Mouse (Mus musculus): ENCODE data around the gene Pla2g4f. TPM values are rescaled to one million over a fixed set of nuclear protein-coding genes. Genes with fewer than 3 reads are reported as not detected.

Gene Pla2g4f
- polyA plus RNA-seq, 1 experiment from 2014 or later, result not detected

DNA sequence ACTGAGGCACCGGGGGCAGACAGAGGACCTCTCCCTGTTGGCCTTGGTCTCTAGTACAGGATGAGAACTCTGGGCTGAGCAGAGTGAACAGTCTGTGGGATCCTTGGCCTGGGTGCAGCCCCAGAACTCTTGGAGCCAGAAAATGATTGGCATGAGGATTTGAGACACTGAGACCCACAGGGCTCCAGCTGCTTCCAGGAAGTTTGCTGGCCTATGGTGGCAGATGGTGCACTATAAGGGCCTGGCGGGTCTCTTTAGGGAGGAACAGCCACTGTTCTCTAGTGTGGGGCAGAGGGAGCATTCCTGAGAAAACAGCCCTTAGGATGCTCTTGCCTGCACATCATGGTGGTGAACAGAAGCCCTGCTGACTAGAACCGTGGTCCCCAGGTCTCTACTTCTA, 25.6 kb downstream of the Pla2g4f start:
- Histone ChIP-seq H3K27me3 (ENCODE audit: control insufficient read depth, insufficient read depth, low read length) (no peaks in the 10 kb centered on the region), H3K27ac (ENCODE audit: low read depth, low read length) (no peak overlapping the region), H3K4me1 (replicated peaks; ENCODE audit: control insufficient read depth, insufficient read depth, low read length) (no peaks in the 10 kb centered on the region), H3K9ac (ENCODE audit: low read depth, low read length) (no peak overlapping the region), H3K36me3 (ENCODE audit: control insufficient read depth, insufficient read depth, low read length) (no peaks in the 10 kb centered on the region), H3K4me3 (ENCODE audit: low read depth, low read length) (no peak overlapping the region), H3K4me2 (replicated peaks; ENCODE audit: low read depth, low read length) (no peak overlapping the region), H3K9me3 (ENCODE audit: control insufficient read depth, low read length) (no peaks in the 10 kb centered on the region)
- no peak for DNase-seq (ENCODE audit: low spot score)
- 81% methylated on average over 3 of the region's 3 CpGs for WGBS
- ATAC-seq (ENCODE audit: low FRiP score), result no peak

DNA sequence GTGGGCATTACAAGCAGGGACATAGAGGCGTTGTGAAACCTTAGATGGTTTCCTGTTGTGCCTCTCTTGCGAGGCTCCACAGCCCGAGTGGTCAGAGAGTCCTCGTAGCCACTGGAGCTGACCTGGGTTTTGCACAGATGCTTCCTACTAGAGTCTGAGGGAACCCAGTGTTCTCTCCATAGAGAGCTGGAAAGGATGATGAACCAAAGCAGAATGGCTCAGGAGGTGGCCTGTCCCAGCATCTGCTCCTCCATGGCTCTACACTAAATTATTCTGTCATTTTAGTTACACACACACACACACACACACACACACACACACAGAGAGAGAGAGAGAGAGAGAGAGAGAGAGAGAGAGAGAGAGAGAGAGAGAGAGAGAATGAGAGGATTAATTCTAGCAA, 28.3 kb downstream of the Pla2g4f start:
- Histone ChIP-seq H3K4me2 (replicated peaks; ENCODE audit: low read depth, low read length) (no peak overlapping the region), H3K27me3 (ENCODE audit: control insufficient read depth, insufficient read depth, low read length) (no peaks in the 10 kb centered on the region), H3K27ac (ENCODE audit: low read depth, low read length) (no peak overlapping the region), H3K36me3 (ENCODE audit: control insufficient read depth, insufficient read depth, low read length) (no peaks in the 10 kb centered on the region), H3K9ac (ENCODE audit: low read depth, low read length) (no peak overlapping the region), H3K4me3 (ENCODE audit: low read depth, low read length) (no peak overlapping the region), H3K4me1 (replicated peaks; ENCODE audit: control insufficient read depth, insufficient read depth, low read length) (no peaks in the 10 kb centered on the region), H3K9me3 (ENCODE audit: control insufficient read depth, low read length) (no peaks in the 10 kb centered on the region)
- no peak for ATAC-seq (ENCODE audit: low FRiP score)
- no peak for DNase-seq (ENCODE audit: low spot score)
- WGBS, result 84% methylated on average over 4 of the region's 4 CpGs

DNA sequence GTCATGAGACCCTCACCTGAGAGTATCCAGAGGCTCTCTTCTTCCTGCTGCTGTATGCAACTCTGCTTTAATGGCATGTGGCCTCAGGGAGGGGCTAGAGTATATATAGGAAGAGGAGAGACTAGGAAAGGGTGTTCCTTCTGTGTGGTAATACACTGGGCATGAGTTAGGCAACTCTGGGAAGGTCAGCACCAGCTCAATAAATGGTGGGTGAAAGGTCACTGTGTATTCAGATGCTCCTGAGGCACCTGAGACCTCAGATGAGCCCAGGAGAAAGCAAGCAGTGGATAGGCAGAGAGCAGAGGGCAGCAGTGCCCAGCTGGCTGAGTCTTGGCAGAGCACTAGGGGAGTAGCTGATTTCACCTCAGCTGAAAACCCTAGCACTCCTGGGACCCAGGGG, 29.3 kb downstream of the Pla2g4f start:
- no peak for ATAC-seq (ENCODE audit: low FRiP score)

DNA sequence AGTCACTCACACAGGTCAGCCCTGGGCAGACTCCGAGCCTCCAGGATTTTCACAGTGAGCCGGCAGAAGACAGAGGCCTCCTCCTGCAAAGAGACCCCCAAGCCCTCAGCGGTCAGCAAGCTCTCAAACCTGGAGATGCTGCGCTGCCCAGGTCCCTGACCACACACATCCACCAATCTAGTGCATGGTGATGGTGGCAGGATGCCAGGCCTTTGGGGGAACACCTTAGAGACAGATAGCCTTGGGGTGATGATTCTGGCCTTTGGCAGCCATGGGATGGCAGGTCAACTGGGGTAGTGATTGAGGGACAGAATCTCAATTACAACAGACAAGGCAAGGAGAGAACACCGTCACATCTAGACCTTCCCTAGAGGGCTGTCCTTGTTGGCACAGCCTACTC, 29.9 kb downstream of the Pla2g4f start:
- DNase-seq (ENCODE audit: low spot score) (no peak), ATAC-seq (ENCODE audit: low FRiP score) (no peak)
- 82% methylated on average over 5 of the region's 5 CpGs for whole genome bisulfite sequencing
- Histone ChIP-seq H3K4me3 (ENCODE audit: low read depth, low read length) (no peak overlapping the region), H3K9ac (ENCODE audit: low read depth, low read length) (no peak overlapping the region), H3K9me3 (ENCODE audit: control insufficient read depth, low read length) (no peaks in the 10 kb centered on the region), H3K36me3 (ENCODE audit: control insufficient read depth, insufficient read depth, low read length) (no peaks in the 10 kb centered on the region), H3K4me1 (replicated peaks; ENCODE audit: control insufficient read depth, insufficient read depth, low read length) (no peaks in the 10 kb centered on the region), H3K27ac (ENCODE audit: low read depth, low read length) (no peak overlapping the region), H3K4me2 (replicated peaks; ENCODE audit: low read depth, low read length) (no peak overlapping the region), H3K27me3 (ENCODE audit: control insufficient read depth, insufficient read depth, low read length) (no peaks in the 10 kb centered on the region)

More for the DNA sequence above, 29.3 kb downstream of the Pla2g4f start:
- Histone ChIP-seq H3K9ac (ENCODE audit: low read depth, low read length) (no peak overlapping the region), H3K4me2 (replicated peaks; ENCODE audit: low read depth, low read length) (no peak overlapping the region), H3K27ac (ENCODE audit: low read depth, low read length) (no peak overlapping the region), H3K36me3 (ENCODE audit: control insufficient read depth, insufficient read depth, low read length) (no peaks in the 10 kb centered on the region), H3K4me3 (ENCODE audit: low read depth, low read length) (no peak overlapping the region), H3K4me1 (replicated peaks; ENCODE audit: control insufficient read depth, insufficient read depth, low read length) (no peaks in the 10 kb centered on the region), H3K27me3 (ENCODE audit: control insufficient read depth, insufficient read depth, low read length) (no peaks in the 10 kb centered on the region), H3K9me3 (ENCODE audit: control insufficient read depth, low read length) (no peaks in the 10 kb centered on the region)
- no peak for DNase-seq (ENCODE audit: low spot score)

DNA sequence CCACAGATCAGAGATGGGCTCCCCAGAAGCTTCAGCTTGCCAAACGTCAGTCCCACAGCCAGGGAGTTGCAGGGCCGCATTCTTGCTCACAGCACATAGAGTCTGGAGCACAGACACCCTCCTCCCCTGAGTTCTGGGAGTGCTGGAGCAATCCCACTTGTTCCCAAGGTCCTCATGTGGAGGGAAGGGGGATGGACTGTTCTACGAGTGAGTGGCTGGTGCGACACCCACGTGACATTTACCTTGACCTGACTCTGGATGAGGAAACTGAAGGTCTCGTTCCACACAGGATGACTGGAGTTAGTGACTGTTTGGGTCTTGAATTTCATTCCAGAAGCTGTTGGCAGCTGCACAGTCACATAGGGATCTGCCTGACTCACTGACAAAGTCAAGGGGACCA, 30.4 kb downstream of the Pla2g4f start:
- Histone ChIP-seq H3K27ac (ENCODE audit: low read depth, low read length) (no peak overlapping the region), H3K9me3 (ENCODE audit: control insufficient read depth, low read length) (no peaks in the 10 kb centered on the region), H3K4me1 (replicated peaks; ENCODE audit: control insufficient read depth, insufficient read depth, low read length) (no peaks in the 10 kb centered on the region), H3K4me2 (replicated peaks; ENCODE audit: low read depth, low read length) (no peak overlapping the region), H3K4me3 (ENCODE audit: low read depth, low read length) (no peak overlapping the region), H3K36me3 (ENCODE audit: control insufficient read depth, insufficient read depth, low read length) (no peaks in the 10 kb centered on the region), H3K9ac (ENCODE audit: low read depth, low read length) (no peak overlapping the region), H3K27me3 (ENCODE audit: control insufficient read depth, insufficient read depth, low read length) (no peaks in the 10 kb centered on the region)
- DNase-seq (ENCODE audit: low spot score), result no peak
- ATAC-seq (ENCODE audit: low FRiP score), result no peak
- 60% methylated on average over 6 of the region's 6 CpGs for WGBS

DNA sequence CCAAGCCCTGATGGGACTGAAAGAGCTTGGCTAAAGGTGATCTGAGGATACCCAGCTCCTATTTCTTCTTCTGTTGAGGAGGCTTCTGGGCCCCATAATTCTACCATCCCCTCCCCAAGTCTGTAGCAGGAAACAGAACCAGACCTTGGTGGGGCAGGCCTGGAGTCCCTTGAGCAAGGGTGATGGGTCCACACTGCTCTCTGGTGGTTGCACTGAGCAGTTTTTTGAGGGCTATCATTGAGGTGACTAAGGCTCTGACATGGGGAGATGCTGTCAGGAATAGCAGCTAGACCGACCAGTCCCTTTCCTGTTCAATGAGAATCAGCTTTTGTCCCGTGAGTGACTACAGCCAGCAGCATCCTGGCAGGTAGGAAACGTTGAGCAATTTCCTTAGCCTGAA, 32.7 kb downstream of the Pla2g4f start:
- Histone ChIP-seq H3K27ac (ENCODE audit: low read depth, low read length) (no peak overlapping the region), H3K4me3 (ENCODE audit: low read depth, low read length) (no peak overlapping the region), H3K27me3 (ENCODE audit: control insufficient read depth, insufficient read depth, low read length) (no peaks in the 10 kb centered on the region), H3K36me3 (ENCODE audit: control insufficient read depth, insufficient read depth, low read length) (no peaks in the 10 kb centered on the region), H3K4me1 (replicated peaks; ENCODE audit: control insufficient read depth, insufficient read depth, low read length) (no peaks in the 10 kb centered on the region), H3K9ac (ENCODE audit: low read depth, low read length) (no peak overlapping the region), H3K9me3 (ENCODE audit: control insufficient read depth, low read length) (no peaks in the 10 kb centered on the region), H3K4me2 (replicated peaks; ENCODE audit: low read depth, low read length) (no peak overlapping the region)
- DNase-seq (ENCODE audit: low spot score), result no peak
- WGBS, result 63% methylated on average over 3 of the region's 3 CpGs
- no peak for ATAC-seq (ENCODE audit: low FRiP score)

DNA sequence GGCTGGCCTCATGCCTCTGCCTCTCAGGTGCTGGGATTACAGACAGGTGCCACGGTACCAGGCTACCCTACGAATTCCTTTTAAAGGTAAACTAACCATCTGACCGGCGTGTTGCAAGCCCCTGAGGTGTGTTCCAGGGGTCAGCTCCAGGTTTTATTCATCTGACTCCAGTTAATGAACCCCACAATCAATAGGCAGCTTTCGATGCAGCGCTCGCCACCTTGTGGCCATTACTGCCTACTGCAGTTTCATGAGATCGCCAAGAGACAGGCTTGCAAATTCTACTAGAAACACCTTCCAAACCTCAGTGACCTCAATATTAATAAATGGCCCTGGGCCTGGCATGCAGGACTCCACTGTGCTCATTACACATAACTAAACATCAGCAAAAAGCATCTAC, 34.0 kb downstream of the Pla2g4f start:
- H3K27ac ChIP-seq (ENCODE audit: low read depth, low read length), result no peak overlapping the region
- H3K4me3 ChIP-seq (ENCODE audit: low read depth, low read length), result no peak overlapping the region
- 20% methylated on average over 8 of the region's 8 CpGs for WGBS
- no peak for ATAC-seq (ENCODE audit: low FRiP score)
- H3K9me3 ChIP-seq (ENCODE audit: control insufficient read depth, low read length), result no peaks in the 10 kb centered on the region
- no peak overlapping the region for H3K4me2 ChIP-seq (replicated peaks; ENCODE audit: low read depth, low read length)
- no peaks in the 10 kb centered on the region for H3K36me3 ChIP-seq (ENCODE audit: control insufficient read depth, insufficient read depth, low read length)
- H3K4me1 ChIP-seq (replicated peaks; ENCODE audit: control insufficient read depth, insufficient read depth, low read length), result no peaks in the 10 kb centered on the region
- no peaks in the 10 kb centered on the region for H3K27me3 ChIP-seq (ENCODE audit: control insufficient read depth, insufficient read depth, low read length)
- peak; percentile 75 for DNase-seq (ENCODE audit: low spot score)
- H3K9ac ChIP-seq (ENCODE audit: low read depth, low read length), result no peak overlapping the region

DNA sequence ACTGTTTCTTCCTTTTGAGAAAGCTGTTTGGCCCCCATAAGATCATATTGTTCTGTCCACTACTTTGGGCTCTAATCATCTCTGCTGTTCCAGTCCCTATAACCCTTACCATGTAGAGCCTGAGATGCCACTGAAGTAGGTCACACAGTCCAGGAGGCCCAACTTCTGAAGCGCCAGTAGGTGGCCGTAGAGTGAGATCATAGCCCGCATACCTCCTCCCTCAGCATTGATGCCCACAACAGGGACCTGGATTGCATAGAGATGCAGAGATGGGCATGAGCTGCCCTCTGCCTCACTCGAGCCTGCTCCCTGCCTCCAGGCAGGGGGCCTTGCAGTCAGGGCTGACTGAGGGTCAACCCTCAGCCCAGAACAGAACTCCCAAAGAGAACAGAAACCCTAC, 37.0 kb downstream of the Pla2g4f start:
- Histone ChIP-seq H3K4me2 (replicated peaks; ENCODE audit: low read depth, low read length) (no peak overlapping the region), H3K27ac (ENCODE audit: low read depth, low read length) (no peak overlapping the region), H3K9ac (ENCODE audit: low read depth, low read length) (no peak overlapping the region), H3K36me3 (ENCODE audit: control insufficient read depth, insufficient read depth, low read length) (no peaks in the 10 kb centered on the region), H3K4me3 (ENCODE audit: low read depth, low read length) (no peak overlapping the region), H3K27me3 (ENCODE audit: control insufficient read depth, insufficient read depth, low read length) (no peaks in the 10 kb centered on the region), H3K4me1 (replicated peaks; ENCODE audit: control insufficient read depth, insufficient read depth, low read length) (no peaks in the 10 kb centered on the region), H3K9me3 (ENCODE audit: control insufficient read depth, low read length) (no peaks in the 10 kb centered on the region)
- no peak for DNase-seq (ENCODE audit: low spot score)
- no peak for ATAC-seq (ENCODE audit: low FRiP score)
- 73% methylated on average over 4 of the region's 4 CpGs for WGBS

DNA sequence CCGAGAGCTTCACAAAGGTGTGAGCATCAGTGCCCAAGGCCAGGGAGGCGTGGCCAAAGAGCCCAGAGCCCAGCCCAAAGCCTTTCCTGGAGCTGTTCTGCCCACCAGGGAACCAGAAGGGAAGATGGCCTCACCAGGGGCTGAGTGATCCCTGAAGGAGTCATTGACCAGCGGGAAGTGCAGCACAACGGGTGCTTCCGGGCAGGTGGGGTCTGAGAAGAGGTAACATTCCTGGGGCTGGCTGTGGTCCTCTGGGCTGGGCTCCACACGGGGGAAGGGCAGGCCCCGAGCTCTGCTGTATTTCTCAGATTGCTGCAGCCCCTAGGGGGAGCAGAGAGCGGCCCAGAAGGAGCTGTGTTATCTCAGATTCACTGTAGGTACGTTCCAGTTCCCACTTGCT, 45.3 kb downstream of the Pla2g4f start:
- H3K4me1 ChIP-seq (replicated peaks; ENCODE audit: control insufficient read depth, insufficient read depth, low read length), result no peaks in the 10 kb centered on the region
- no peak for ATAC-seq (ENCODE audit: low FRiP score)
- no peaks in the 10 kb centered on the region for H3K27me3 ChIP-seq (ENCODE audit: control insufficient read depth, insufficient read depth, low read length)
- H3K36me3 ChIP-seq (ENCODE audit: control insufficient read depth, insufficient read depth, low read length), result no peaks in the 10 kb centered on the region
- 9% methylated on average over 9 of the region's 9 CpGs for WGBS
- no peak overlapping the region for H3K4me3 ChIP-seq (ENCODE audit: low read depth, low read length)
- H3K27ac ChIP-seq (ENCODE audit: low read depth, low read length), result no peak overlapping the region
- no peak overlapping the region for H3K4me2 ChIP-seq (replicated peaks; ENCODE audit: low read depth, low read length)
- peak; percentile 44 for DNase-seq (ENCODE audit: low spot score)
- no peak overlapping the region for H3K9ac ChIP-seq (ENCODE audit: low read depth, low read length)
- no peaks in the 10 kb centered on the region for H3K9me3 ChIP-seq (ENCODE audit: control insufficient read depth, low read length)
